Mouse (Mus musculus) midbrain, embryonic 12.5 days (tissue): ENCODE measurements around the gene Pdzd2. TPM values are rescaled to one million over a fixed set of nuclear protein-coding genes. Genes with fewer than 3 reads are reported as not detected.
A peak's percentile ranks its signal among the peaks of the same experiment; 100 is the strongest.
"Not testable (repeated sequence)": the region's sequence is repeated elsewhere in the genome, so short reads cannot be mapped to it uniquely, and the experiment has no call there.

Experiments used
- ATAC-seq: fragments of 200-750 bp; cut with Nextera tagmentation; 2 replicates; pipeline ENCODE4 v1.8.0; 2017; ENCODE audit warnings: low read depth, moderate TSS enrichment, moderate library complexity; ENCODE audit not compliant: low FRiP score
- H3K27ac ChIP-seq: fragments of 300-500 bp; sonication (generic); replicated peaks from 2 replicates; pipeline ENCODE4 v1.5.1; 2016; ENCODE audit warnings: mild to moderate bottlenecking
- H3K27me3 ChIP-seq: fragments of 300-500 bp; sonication (generic); 2 replicates; pipeline ENCODE4 v1.6.1; 2016; ENCODE audit warnings: mild to moderate bottlenecking
- H3K36me3 ChIP-seq: fragments of 300-500 bp; sonication (generic); 2 replicates; pipeline ENCODE4 v1.6.1; 2016
- H3K4me1 ChIP-seq: fragments of 300-500 bp; sonication (generic); 2 replicates; pipeline ENCODE4 v1.6.1; 2016
- H3K4me2 ChIP-seq: fragments of 300-500 bp; sonication (generic); replicated peaks from 2 replicates; pipeline ENCODE4 v1.6.1; 2016; ENCODE audit warnings: mild to moderate bottlenecking, moderate library complexity
- H3K4me3 ChIP-seq: fragments of 300-500 bp; sonication (generic); 2 replicates; pipeline ENCODE4 v1.5.1; 2016; ENCODE audit warnings: mild to moderate bottlenecking
- H3K9ac ChIP-seq: fragments of 300-500 bp; sonication (generic); replicated peaks from 2 replicates; pipeline ENCODE4 v1.6.1; 2016; ENCODE audit warnings: mild to moderate bottlenecking, moderate library complexity
- H3K9me3 ChIP-seq: fragments of 300-500 bp; sonication (generic); 2 replicates; pipeline ENCODE4 v1.6.1; 2016; ENCODE audit warnings: mild to moderate bottlenecking
- WGBS: fragments of 180-500 bp; shearing (Covaris S2); methylation state at CpG from one replicate; pipeline ENCODE4 v1.1.7; 2016; 5-methylcytosine and 5-hydroxymethylcytosine counted together
- polyA plus RNA-seq: library from polyadenylated mRNA; unstranded; fragments of >200 nt; fragmentation: Nextera tagmentation; extraction: Ambion mirVana; gene quantifications from 2 replicates; pipeline ENCODE4 v1.2.1, GENCODE M21; 2016

The Pdzd2 gene
- polyA plus RNA-seq, 1 experiment from 2014 or later: 9.5 TPM

- Histone ChIP-seq H3K9me3 (no peaks in the 10 kb centered on the region), H3K4me2 (peak overlapping the region; percentile 57), H3K9ac (peak overlapping the region; percentile 28), H3K4me1 (peaks cover 27% of the 10 kb centered on the region), H3K27me3 (peaks cover 15% of the 10 kb centered on the region; the same call in 1 of the 2 replicates), H3K36me3 (no peaks in the 10 kb centered on the region), H3K4me3 (peak overlapping the region; percentile 37), H3K27ac (peak overlapping the region; percentile 60; the same call in 1 of the 2 replicates)
- ATAC-seq: peak; percentile 79
- 2% methylated on average over 19 of the region's 19 CpGs for WGBS
These were observed 363.9 kb downstream of the Pdzd2 start for GRCm38 (mm10) chr15:12375641-12376311.

DNA sequence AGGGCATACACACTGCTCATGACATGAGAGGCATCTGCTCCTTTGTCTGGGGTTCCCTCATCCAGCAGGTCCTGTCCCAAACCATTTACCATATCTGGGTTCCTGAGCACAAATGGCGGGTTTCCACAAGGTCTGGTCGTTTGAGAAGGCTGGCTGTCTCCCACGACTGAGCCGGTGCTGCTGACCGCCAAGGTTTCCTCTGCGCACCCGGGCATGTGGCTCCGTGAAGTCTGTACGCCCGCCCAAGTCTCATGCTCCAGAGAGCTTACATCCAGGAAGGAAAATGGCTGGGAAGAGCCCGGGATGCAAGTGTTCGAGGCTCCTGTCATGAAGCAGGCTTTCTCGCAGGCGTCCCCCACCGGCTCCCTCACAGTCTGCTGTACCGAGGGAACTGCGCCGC is 364.8 kb downstream of the Pdzd2 start:
- peak overlapping the region; percentile 31; the same call in 1 of the 2 replicates for H3K9ac ChIP-seq
- H3K4me3 ChIP-seq: peak overlapping the region; percentile 37; the same call in 1 of the 2 replicates
- no peaks in the 10 kb centered on the region for H3K36me3 ChIP-seq
- no peaks in the 10 kb centered on the region for H3K9me3 ChIP-seq
- H3K4me1 ChIP-seq: peaks cover 27% of the 10 kb centered on the region
- no peak for ATAC-seq
- H3K27me3 ChIP-seq: peaks cover 20% of the 10 kb centered on the region
- 68% methylated on average over 18 of the region's 18 CpGs for WGBS
- no peak overlapping the region for H3K27ac ChIP-seq
- H3K4me2 ChIP-seq: peak overlapping the region; percentile 57

GRCm38 (mm10) chr15:12373918-12374317 is 365.8 kb downstream of the Pdzd2 start:
- Histone ChIP-seq H3K9ac (no peak overlapping the region), H3K4me2 (no peak overlapping the region), H3K27ac (no peak overlapping the region), H3K27me3 (peaks cover 23% of the 10 kb centered on the region), H3K4me1 (peaks cover 27% of the 10 kb centered on the region), H3K9me3 (no peaks in the 10 kb centered on the region), H3K4me3 (no peak overlapping the region), H3K36me3 (no peaks in the 10 kb centered on the region)
- 84% methylated on average over 6 of the region's 6 CpGs for WGBS
- ATAC-seq: no peak

- Histone ChIP-seq H3K4me1 (peaks cover 27% of the 10 kb centered on the region), H3K27ac (no peak overlapping the region)
- WGBS: 85% methylated on average over 14 of the region's 14 CpGs
These were observed 366.2 kb downstream of the Pdzd2 start for GRCm38 (mm10) chr15:12373496-12373895.

GRCm38 (mm10) chr15:12371183-12371582 is 368.5 kb downstream of the Pdzd2 start:
- Histone ChIP-seq H3K4me1 (peaks cover 32% of the 10 kb centered on the region), H3K27me3 (peaks cover 23% of the 10 kb centered on the region), H3K4me3 (no peak overlapping the region), H3K27ac (no peak overlapping the region), H3K9ac (no peak overlapping the region), H3K9me3 (no peaks in the 10 kb centered on the region), H3K36me3 (no peaks in the 10 kb centered on the region), H3K4me2 (no peak overlapping the region)
- WGBS: 7% methylated on average over 8 of the region's 8 CpGs
- peak; percentile 67 for ATAC-seq

More at GRCm38 (mm10) chr15:12373496-12373895, 366.2 kb downstream of the Pdzd2 start:
- no peaks in the 10 kb centered on the region for H3K9me3 ChIP-seq
- H3K4me3 ChIP-seq: no peak overlapping the region
- H3K27me3 ChIP-seq: peaks cover 23% of the 10 kb centered on the region
- no peak overlapping the region for H3K4me2 ChIP-seq
- no peaks in the 10 kb centered on the region for H3K36me3 ChIP-seq
- H3K9ac ChIP-seq: no peak overlapping the region
- no peak for ATAC-seq

- H3K9me3 ChIP-seq: no peaks in the 10 kb centered on the region
- WGBS: 94% methylated on average over 3 of the region's 3 CpGs
- no peak overlapping the region for H3K27ac ChIP-seq
- H3K27me3 ChIP-seq: peaks cover 23% of the 10 kb centered on the region
- no peak overlapping the region for H3K4me3 ChIP-seq
- no peaks in the 10 kb centered on the region for H3K36me3 ChIP-seq
- no peak overlapping the region for H3K4me2 ChIP-seq
- H3K9ac ChIP-seq: no peak overlapping the region
- peaks cover 30% of the 10 kb centered on the region for H3K4me1 ChIP-seq
- no peak for ATAC-seq
These were observed 369.6 kb downstream of the Pdzd2 start for GRCm38 (mm10) chr15:12370096-12370495.

GRCm38 (mm10) chr15:12368850-12369249 is 370.9 kb downstream of the Pdzd2 start:
- peaks cover 28% of the 10 kb centered on the region for H3K4me1 ChIP-seq
- H3K4me3 ChIP-seq: no peak overlapping the region
- H3K9ac ChIP-seq: no peak overlapping the region
- H3K9me3 ChIP-seq: no peaks in the 10 kb centered on the region
- no peak overlapping the region for H3K4me2 ChIP-seq
- no peak for ATAC-seq
- no peaks in the 10 kb centered on the region for H3K36me3 ChIP-seq
- H3K27me3 ChIP-seq: peaks cover 19% of the 10 kb centered on the region
- WGBS: 90% methylated on average over 4 of the region's 4 CpGs
- H3K27ac ChIP-seq: no peak overlapping the region

DNA sequence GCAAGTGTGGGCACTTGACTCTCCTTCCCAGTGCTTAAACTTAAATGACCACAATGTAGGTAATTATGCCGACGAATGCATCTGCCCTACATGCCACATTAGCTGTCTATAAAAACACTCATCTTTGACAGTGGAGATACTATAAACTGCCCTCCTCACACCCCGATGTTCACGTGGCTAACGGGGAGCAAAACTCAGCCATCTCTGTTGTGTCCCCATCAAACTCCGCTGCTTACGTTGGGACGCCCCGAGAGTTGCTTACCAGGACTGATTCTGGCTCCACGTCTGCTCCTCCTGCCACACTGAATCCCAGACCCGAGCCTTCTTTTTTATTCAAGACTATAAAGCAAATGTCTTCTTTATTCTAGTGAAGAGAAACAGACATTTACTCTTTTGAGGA is 371.4 kb downstream of the Pdzd2 start:
- ATAC-seq: no peak
- Histone ChIP-seq H3K9me3 (no peaks in the 10 kb centered on the region), H3K27ac (no peak overlapping the region), H3K27me3 (peaks cover 19% of the 10 kb centered on the region), H3K4me1 (peaks cover 28% of the 10 kb centered on the region), H3K9ac (no peak overlapping the region), H3K4me2 (no peak overlapping the region), H3K4me3 (no peak overlapping the region), H3K36me3 (no peaks in the 10 kb centered on the region)
- 80% methylated on average over 11 of the region's 11 CpGs for WGBS

DNA sequence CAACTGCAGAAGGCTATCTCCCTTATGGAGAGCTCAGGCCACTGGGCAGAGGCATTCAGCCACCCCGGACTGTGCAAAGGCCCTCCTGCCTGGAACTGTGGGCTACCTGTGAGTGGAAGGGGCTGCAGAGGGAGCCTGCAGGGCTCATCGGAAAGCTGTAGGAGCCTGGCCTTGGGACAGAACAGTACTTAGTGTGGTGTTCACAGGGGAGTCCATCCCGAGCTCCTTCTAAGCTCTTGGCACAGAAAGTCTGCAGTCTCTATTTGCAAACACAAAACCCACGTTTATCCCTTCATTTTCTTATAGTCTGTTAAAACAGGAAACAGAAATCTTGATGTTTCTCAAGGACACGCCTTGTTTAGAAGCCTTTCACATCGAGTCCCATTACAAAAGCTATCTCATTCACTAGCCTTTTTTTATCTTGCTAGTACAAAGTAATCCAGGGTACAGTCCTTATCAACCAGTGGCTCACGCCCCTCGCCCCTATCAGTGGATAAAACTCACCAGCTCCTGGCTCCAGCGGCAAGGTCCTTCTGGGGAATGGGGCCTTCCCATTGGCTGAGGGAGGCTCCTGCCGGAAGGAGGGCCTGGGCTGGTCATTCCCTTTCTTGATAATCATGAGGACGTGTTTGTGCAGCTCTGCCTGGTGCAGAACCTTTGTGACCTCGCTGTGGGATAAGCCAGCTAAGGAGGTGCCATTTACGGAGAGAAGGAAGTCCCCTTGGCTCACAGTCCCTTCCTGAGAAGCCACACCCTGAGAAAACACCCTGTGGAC is 372.2 kb downstream of the Pdzd2 start:
- no peak for ATAC-seq
- Histone ChIP-seq H3K4me1 (peaks cover 28% of the 10 kb centered on the region), H3K9ac (no peak overlapping the region), H3K27ac (no peak overlapping the region), H3K4me2 (no peak overlapping the region), H3K27me3 (peaks cover 10% of the 10 kb centered on the region), H3K4me3 (no peak overlapping the region), H3K9me3 (no peaks in the 10 kb centered on the region), H3K36me3 (no peaks in the 10 kb centered on the region)
- 56% methylated on average over 13 of the region's 13 CpGs for WGBS

DNA sequence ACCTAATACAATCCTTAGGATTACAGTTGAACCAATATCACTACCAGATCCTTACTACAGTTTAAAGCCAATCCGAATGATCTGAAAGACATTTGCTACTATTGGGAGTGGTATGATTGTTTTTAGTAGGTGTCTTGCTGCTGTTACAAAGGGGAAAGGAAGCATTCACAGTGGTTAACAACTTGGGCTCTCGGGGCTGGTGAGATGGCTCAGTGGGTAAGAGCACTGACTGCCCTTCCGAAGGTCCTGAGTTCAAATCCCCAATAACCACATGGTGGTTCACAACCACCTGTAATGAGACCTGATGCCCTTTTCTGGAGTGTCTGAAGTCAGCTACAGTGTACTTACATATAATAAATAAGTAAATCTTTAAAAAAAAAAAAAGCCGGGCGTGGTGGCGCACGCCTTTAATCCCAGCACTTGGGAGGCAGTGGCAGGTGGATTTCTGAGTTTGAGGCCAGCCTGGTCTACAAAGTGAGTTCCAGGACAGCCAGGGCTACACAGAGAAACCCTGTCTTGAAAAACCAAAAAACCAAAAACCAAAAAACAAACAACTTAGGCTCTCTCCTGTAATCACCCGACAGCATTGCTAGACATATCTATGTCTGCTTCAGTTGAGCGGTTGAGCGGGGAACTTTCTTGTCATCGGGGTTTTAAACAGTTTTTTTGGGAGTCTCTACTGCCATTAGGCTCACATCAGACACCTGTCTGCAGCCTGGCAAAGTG is 373.0 kb downstream of the Pdzd2 start:
- not testable (repeated sequence) for H3K4me2 ChIP-seq
- 91% methylated on average over 11 of the region's 11 CpGs for WGBS

DNA sequence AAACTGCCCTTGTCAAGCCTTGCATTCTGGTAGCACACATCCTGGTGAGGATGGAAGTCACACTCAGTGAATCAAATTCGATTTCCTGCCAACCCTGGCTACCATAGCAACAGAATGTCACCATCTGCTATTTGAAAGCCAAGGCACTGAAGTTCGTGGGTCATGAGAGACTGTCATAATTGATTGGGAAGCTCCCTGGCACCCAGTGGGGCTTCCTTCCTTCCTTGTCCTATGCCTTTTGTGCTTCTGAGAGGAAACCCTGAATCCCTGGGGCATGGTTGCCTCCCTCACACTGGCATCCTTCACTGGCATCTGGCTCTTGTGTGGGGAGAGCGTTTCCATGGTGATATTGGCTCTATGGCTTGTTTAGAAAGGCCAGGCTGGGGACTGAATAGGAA is 373.7 kb downstream of the Pdzd2 start:
- Histone ChIP-seq H3K4me2 (no peak overlapping the region), H3K36me3 (no peaks in the 10 kb centered on the region), H3K4me1 (peaks cover 20% of the 10 kb centered on the region), H3K4me3 (no peak overlapping the region), H3K9ac (no peak overlapping the region), H3K27me3 (peaks cover 8% of the 10 kb centered on the region), H3K27ac (0 out of 2 replicates have a peak overlapping the region, but pooled peaks have one; percentile 20), H3K9me3 (no peaks in the 10 kb centered on the region)
- peak; percentile 80 for ATAC-seq
- 26% methylated on average over 3 of the region's 3 CpGs for WGBS

More for the DNA sequence above, 373.0 kb downstream of the Pdzd2 start:
- H3K27me3 ChIP-seq, H3K9ac ChIP-seq, H3K4me3 ChIP-seq, H3K36me3 ChIP-seq, ATAC-seq, H3K9me3 ChIP-seq: not testable (repeated sequence)
- Histone ChIP-seq H3K4me1 (peaks cover 26% of the 10 kb centered on the region), H3K27ac (0 out of 2 replicates have a peak overlapping the region, but pooled peaks have one; percentile 20)
